Mouse (Mus musculus) testis, adult 2 months (tissue): ENCODE data around the gene Gm10282.

ENCODE experiments used
- CTCF ChIP-seq: fragments of 200-500 bp; IDR thresholded peaks from 2 replicates; pipeline ENCODE4 v1.5.1; 2012; ENCODE audit warnings: low read depth, mild to moderate bottlenecking, inconsistent platforms, low read length, moderate library complexity; ENCODE audit not compliant: control insufficient read depth, insufficient read depth, insufficient replicate concordance
- POLR2A ChIP-seq: fragments of 200-500 bp; IDR thresholded peaks from 2 replicates; pipeline ENCODE4 v1.6.1; 2012; ENCODE audit warnings: low read depth, mild to moderate bottlenecking, inconsistent platforms, low read length, moderate library complexity; ENCODE audit not compliant: control insufficient read depth

DNA sequence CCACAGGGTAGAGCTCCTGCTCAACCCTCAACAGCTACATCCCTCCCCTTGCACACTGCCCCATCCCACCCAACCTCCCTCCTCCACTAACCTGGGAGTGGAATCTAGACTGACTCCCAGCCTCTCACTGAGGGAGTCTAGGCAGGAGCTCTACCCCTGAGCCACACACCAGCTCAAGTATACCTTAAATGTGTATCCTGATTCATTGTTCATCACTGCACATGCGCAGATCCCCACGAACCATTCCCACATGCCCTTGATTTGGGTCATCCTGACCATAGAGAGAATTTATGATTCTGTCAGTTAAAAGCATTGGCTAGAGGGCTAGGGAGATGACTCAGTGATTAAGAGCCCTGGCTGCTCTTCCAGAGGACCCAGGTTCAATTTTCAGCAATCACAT, 42.3 kb downstream of the Gm10282 start:
- no peak for TF ChIP-seq POLR2A
- TF ChIP-seq CTCF: no peak
